Mouse (Mus musculus): ENCODE results near the gene Ppif. TPM values are rescaled to one million over a fixed set of nuclear protein-coding genes. Genes with fewer than 3 reads are reported as not detected.

Gene Ppif
- polyA plus RNA-seq, 1 experiment from 2014 or later: 44.4 TPM

- Histone ChIP-seq H3K4me2 (replicated peaks; ENCODE audit: low read depth, low read length) (no peak overlapping the region), H3K9ac (ENCODE audit: low read depth, low read length) (no peak overlapping the region), H3K9me3 (ENCODE audit: control insufficient read depth, low read length) (no peaks in the 10 kb centered on the region), H3K36me3 (ENCODE audit: control insufficient read depth, insufficient read depth, low read length) (no peaks in the 10 kb centered on the region), H3K4me1 (ENCODE audit: control insufficient read depth, insufficient read depth, low read length) (no peaks in the 10 kb centered on the region), H3K4me3 (ENCODE audit: low read length) (no peak overlapping the region), H3K27me3 (ENCODE audit: control insufficient read depth, insufficient read depth, low read length) (no peaks in the 10 kb centered on the region), H3K27ac (ENCODE audit: low read depth, low read length) (no peak overlapping the region)
- no peak for ATAC-seq (ENCODE audit: low FRiP score, low TSS enrichment)
- WGBS: 83% methylated on average over 9 of the region's 10 CpGs
Measured at GRCm38 (mm10) chr14:25686983-25687901, 6.7 kb upstream of the Ppif start.

- 0 out of 2 replicates have a peak overlapping the region, but pooled peaks have one; percentile 6 for H3K27ac ChIP-seq (ENCODE audit: low read depth, low read length)
- whole genome bisulfite sequencing: 69% methylated on average over 6 of the region's 6 CpGs
- H3K4me2 ChIP-seq (replicated peaks; ENCODE audit: low read depth, low read length): peak overlapping the region; percentile 81
- no peaks in the 10 kb centered on the region for H3K9me3 ChIP-seq (ENCODE audit: control insufficient read depth, low read length)
- H3K27me3 ChIP-seq (ENCODE audit: control insufficient read depth, insufficient read depth, low read length): no peaks in the 10 kb centered on the region
- peaks cover 21% of the 10 kb centered on the region for H3K36me3 ChIP-seq (ENCODE audit: control insufficient read depth, insufficient read depth, low read length)
- peaks cover 8% of the 10 kb centered on the region for H3K4me1 ChIP-seq (ENCODE audit: control insufficient read depth, insufficient read depth, low read length)
- H3K9ac ChIP-seq (ENCODE audit: low read depth, low read length): 0 out of 2 replicates have a peak overlapping the region, but pooled peaks have one; percentile 37
- peak; percentile 21 for ATAC-seq (ENCODE audit: low FRiP score, low TSS enrichment)
- H3K4me3 ChIP-seq (ENCODE audit: low read length): peak overlapping the region; percentile 90
Measured at GRCm38 (mm10) chr14:25693271-25693887, 575 bp upstream of the Ppif start.

- Histone ChIP-seq H3K9me3 (ENCODE audit: control insufficient read depth, low read length) (no peaks in the 10 kb centered on the region), H3K27ac (ENCODE audit: low read depth, low read length) (peak overlapping the region; percentile 17; the same call in 1 of the 2 replicates), H3K36me3 (ENCODE audit: control insufficient read depth, insufficient read depth, low read length) (peaks cover 32% of the 10 kb centered on the region), H3K9ac (ENCODE audit: low read depth, low read length) (peak overlapping the region; percentile 86), H3K4me1 (ENCODE audit: control insufficient read depth, insufficient read depth, low read length) (peaks cover 8% of the 10 kb centered on the region), H3K27me3 (ENCODE audit: control insufficient read depth, insufficient read depth, low read length) (no peaks in the 10 kb centered on the region), H3K4me2 (replicated peaks; ENCODE audit: low read depth, low read length) (peak overlapping the region; percentile 81), H3K4me3 (ENCODE audit: low read length) (peak overlapping the region; percentile 90)
- peak; percentile 58; the same call in 1 of the 2 replicates for ATAC-seq (ENCODE audit: low FRiP score, low TSS enrichment)
- WGBS: 1% methylated on average over 10 of the region's 10 CpGs
Measured at GRCm38 (mm10) chr14:25694569-25694897, 579 bp downstream of the Ppif start.

GRCm38 (mm10) chr14:25695059-25695458 lies 1.1 kb downstream of the Ppif start:
- Histone ChIP-seq H3K36me3 (ENCODE audit: control insufficient read depth, insufficient read depth, low read length) (peaks cover 35% of the 10 kb centered on the region), H3K4me2 (replicated peaks; ENCODE audit: low read depth, low read length) (peak overlapping the region; percentile 81), H3K9me3 (ENCODE audit: control insufficient read depth, low read length) (no peaks in the 10 kb centered on the region), H3K27ac (ENCODE audit: low read depth, low read length) (no peak overlapping the region), H3K27me3 (ENCODE audit: control insufficient read depth, insufficient read depth, low read length) (no peaks in the 10 kb centered on the region), H3K4me1 (ENCODE audit: control insufficient read depth, insufficient read depth, low read length) (peaks cover 8% of the 10 kb centered on the region), H3K9ac (ENCODE audit: low read depth, low read length) (peak overlapping the region; percentile 86; the same call in 1 of the 2 replicates), H3K4me3 (ENCODE audit: low read length) (peak overlapping the region; percentile 90)
- no peak for ATAC-seq (ENCODE audit: low FRiP score, low TSS enrichment)
- 60% methylated on average over 6 of the region's 6 CpGs for WGBS

GRCm38 (mm10) chr14:25696356-25696755 lies 2.4 kb downstream of the Ppif start:
- no peaks in the 10 kb centered on the region for H3K9me3 ChIP-seq (ENCODE audit: control insufficient read depth, low read length)
- H3K4me2 ChIP-seq (replicated peaks; ENCODE audit: low read depth, low read length): no peak overlapping the region; the same call in 1 of the 2 replicates
- H3K9ac ChIP-seq (ENCODE audit: low read depth, low read length): no peak overlapping the region
- no peak overlapping the region for H3K27ac ChIP-seq (ENCODE audit: low read depth, low read length)
- 66% methylated on average over 2 of the region's 2 CpGs for WGBS
- peaks cover 8% of the 10 kb centered on the region for H3K4me1 ChIP-seq (ENCODE audit: control insufficient read depth, insufficient read depth, low read length)
- H3K36me3 ChIP-seq (ENCODE audit: control insufficient read depth, insufficient read depth, low read length): peaks cover 35% of the 10 kb centered on the region
- no peak overlapping the region for H3K4me3 ChIP-seq (ENCODE audit: low read length)
- no peaks in the 10 kb centered on the region for H3K27me3 ChIP-seq (ENCODE audit: control insufficient read depth, insufficient read depth, low read length)
- ATAC-seq (ENCODE audit: low FRiP score, low TSS enrichment): no peak

GRCm38 (mm10) chr14:25701986-25702385 lies 8.0 kb downstream of the Ppif start:
- Histone ChIP-seq H3K36me3 (ENCODE audit: control insufficient read depth, insufficient read depth, low read length) (peaks cover 27% of the 10 kb centered on the region), H3K4me1 (ENCODE audit: control insufficient read depth, insufficient read depth, low read length) (no peaks in the 10 kb centered on the region), H3K27me3 (ENCODE audit: control insufficient read depth, insufficient read depth, low read length) (no peaks in the 10 kb centered on the region), H3K4me2 (replicated peaks; ENCODE audit: low read depth, low read length) (no peak overlapping the region), H3K4me3 (ENCODE audit: low read length) (no peak overlapping the region), H3K9ac (ENCODE audit: low read depth, low read length) (no peak overlapping the region), H3K9me3 (ENCODE audit: control insufficient read depth, low read length) (no peaks in the 10 kb centered on the region), H3K27ac (ENCODE audit: low read depth, low read length) (no peak overlapping the region)
- ATAC-seq (ENCODE audit: low FRiP score, low TSS enrichment): no peak

- no peak for ATAC-seq (ENCODE audit: low FRiP score, low TSS enrichment)
- WGBS: 57% methylated on average over 5 of the region's 5 CpGs
Measured at GRCm38 (mm10) chr14:25707691-25708181, 13.8 kb downstream of the Ppif start.

GRCm38 (mm10) chr14:25708451-25708850 lies 14.5 kb downstream of the Ppif start:
- Histone ChIP-seq H3K4me1 (ENCODE audit: control insufficient read depth, insufficient read depth, low read length) (peaks cover 45% of the 10 kb centered on the region), H3K4me3 (ENCODE audit: low read length) (no peak overlapping the region), H3K4me2 (replicated peaks; ENCODE audit: low read depth, low read length) (no peak overlapping the region), H3K27ac (ENCODE audit: low read depth, low read length) (peak overlapping the region; percentile 34; the same call in 1 of the 2 replicates), H3K27me3 (ENCODE audit: control insufficient read depth, insufficient read depth, low read length) (no peaks in the 10 kb centered on the region), H3K9ac (ENCODE audit: low read depth, low read length) (no peak overlapping the region), H3K36me3 (ENCODE audit: control insufficient read depth, insufficient read depth, low read length) (no peaks in the 10 kb centered on the region), H3K9me3 (ENCODE audit: control insufficient read depth, low read length) (no peaks in the 10 kb centered on the region)
- WGBS: 68% methylated on average over 4 of the region's 4 CpGs
- 0 out of 2 replicates have a peak, but pooled peaks have one; percentile 16 for ATAC-seq (ENCODE audit: low FRiP score, low TSS enrichment)

More at GRCm38 (mm10) chr14:25707691-25708181, 13.8 kb downstream of the Ppif start:
- Histone ChIP-seq H3K4me1 (ENCODE audit: control insufficient read depth, insufficient read depth, low read length) (peaks cover 45% of the 10 kb centered on the region), H3K4me3 (ENCODE audit: low read length) (no peak overlapping the region), H3K36me3 (ENCODE audit: control insufficient read depth, insufficient read depth, low read length) (no peaks in the 10 kb centered on the region), H3K9ac (ENCODE audit: low read depth, low read length) (no peak overlapping the region), H3K9me3 (ENCODE audit: control insufficient read depth, low read length) (no peaks in the 10 kb centered on the region), H3K4me2 (replicated peaks; ENCODE audit: low read depth, low read length) (no peak overlapping the region), H3K27me3 (ENCODE audit: control insufficient read depth, insufficient read depth, low read length) (no peaks in the 10 kb centered on the region), H3K27ac (ENCODE audit: low read depth, low read length) (no peak overlapping the region)

All from kidney, embryonic 14.5 days (tissue).